In the genomic region with DNA sequence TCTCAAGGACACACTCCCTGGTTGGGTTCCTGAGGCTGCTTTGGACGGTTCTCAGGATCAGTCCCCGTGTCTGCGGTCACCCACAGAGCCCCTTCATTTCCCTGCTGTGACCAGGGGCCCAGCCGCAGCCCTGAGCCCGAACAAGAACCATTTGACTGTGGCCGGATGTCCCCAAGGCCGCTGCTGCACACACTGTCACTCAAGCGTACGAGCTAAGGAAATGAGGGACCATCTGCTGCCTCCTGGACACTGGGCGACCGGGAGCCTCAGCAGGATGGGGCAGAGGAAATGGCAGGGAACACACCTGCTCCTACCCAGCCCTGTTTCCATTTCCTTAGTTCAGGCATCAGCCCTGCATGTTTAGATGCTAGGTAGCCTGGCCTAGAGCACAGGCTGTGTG, we compare ENCODE assay signal across 21 mouse cellular contexts. TPM values are rescaled to one million over a fixed set of nuclear protein-coding genes. Genes with fewer than 3 reads are reported as not detected.
DNase-seq lines count a peak whose midpoint lies in the region; ATAC-seq and TF ChIP-seq lines count a peak whose summit lies in the region.
"Had no signal": no experiment of that assay in that cellular context is flagged by ENCODE, and none has a peak within 500 bp of the region (broad histone marks: within the 10 kb centered on the region; RNA-seq: fewer than 3 reads in every experiment).

No protein-coding gene starts in this region.

- no peaks in the 10 kb centered on the region for H3K27me3 ChIP-seq in liver, adult 2 months (ENCODE audit: control insufficient read depth, insufficient read depth, low read length)
- H3K27me3 ChIP-seq: lung, embryonic 15.5 days; midbrain, embryonic 13.5 days had no signal

- H3K4me1 ChIP-seq in liver, adult 2 months (ENCODE audit: control insufficient read depth, insufficient read depth, low read length) = no peaks in the 10 kb centered on the region
- H3K4me1 ChIP-seq: embryonic facial prominence, embryonic 12.5 days; heart, embryonic 12.5 days; lung, embryonic 15.5 days; midbrain, embryonic 13.5 days had no signal

- TF ChIP-seq POLR2A in liver, adult 2 months (IDR thresholded peaks at IDR 0.05; ENCODE audit: extremely low read depth, insufficient read depth, low read length) = 0 out of 2 replicates have a peak, but pooled peaks have one; percentile 13

- H3K36me3 ChIP-seq in liver, adult 2 months (ENCODE audit: control insufficient read depth, insufficient read depth, low read length) = peaks cover 22% of the 10 kb centered on the region; the same call in 1 of the 2 replicates

- peak; percentile 19 to 59 for ATAC-seq in hematopoietic stem cell, adult 5-6 weeks (replicated peaks in 1 of 2; ENCODE audit: insufficient read depth in 1 of 2, low FRiP score in 2 of 2, low TSS enrichment in 1 of 2, low read depth in 1 of 2, poor library complexity in 2 of 2, severe bottlenecking in 2 of 2)
- ATAC-seq: midbrain, embryonic 13.5 days had no signal

- no peak for TF ChIP-seq CTCF in liver, adult 2 months (IDR thresholded peaks at IDR 0.05; ENCODE audit: low read depth, low read length)

- 76% methylated on average over 11 of the region's 11 CpGs for WGBS in liver, adult 2 months

- no peak overlapping the region for H3K4me3 ChIP-seq in liver, adult 2 months (ENCODE audit: insufficient read depth, low read depth, low read length)
- H3K4me3 ChIP-seq: embryonic facial prominence, embryonic 12.5 days; heart, embryonic 12.5 days; lung, embryonic 15.5 days; midbrain, embryonic 13.5 days had no signal

- H3K9ac ChIP-seq in liver, adult 2 months (ENCODE audit: low read depth, low read length) = no peak overlapping the region
- H3K9ac ChIP-seq: embryonic facial prominence, embryonic 12.5 days; heart, embryonic 12.5 days; lung, embryonic 15.5 days; midbrain, embryonic 13.5 days had no signal

- H3K27ac ChIP-seq in liver, adult 2 months (replicated peaks; ENCODE audit: insufficient read depth, low read depth, low read length) = no peak overlapping the region
- H3K27ac ChIP-seq: embryonic facial prominence, embryonic 12.5 days; lung, embryonic 15.5 days; midbrain, embryonic 13.5 days had no signal

- DNase-seq in cerebellum, postnatal 25 days = peak; percentile 37 to 39
- DNase-seq in cerebellum, adult 9-10 months = no peak
- no peak for DNase-seq in liver, adult 2 months (ENCODE audit: extremely low read depth, low read depth, low spot score)
- DNase-seq in liver (no peak), 416B (ENCODE audit: low read depth) (peak; percentile 95)
- DNase-seq in right cerebral cortex, postnatal 4 days = no peak
- DNase-seq in gastrocnemius, postnatal 4 days (ENCODE audit: low spot score in 2 of 2) = no peak
- DNase-seq: gastrocnemius, postnatal 25 days; heart, postnatal 4 days; right cerebral cortex, postnatal 14 days; thymus, adult 18-20 months had no signal

- no peaks in the 10 kb centered on the region for H3K79me2 ChIP-seq in liver, adult 2 months (ENCODE audit: control insufficient read depth, insufficient read depth, low read length)

RNA-seq across cellular contexts. Expression of a gene that starts 2.4 kb away (rescaled TPM):
- total RNA-seq in liver, adult 2 months (2014; rRNA removed) = not detected in 2 replicates
- 0.05 TPM in 1 of 2 replicates, not detected in the other for polyA plus RNA-seq in liver, adult 2 months (2012; rRNA removed)
- total RNA-seq in hematopoietic stem cell, adult 5-6 weeks (2017) = not detected in 2 replicates
- total RNA-seq in gastrocnemius, postnatal 4 days (2021) = not detected
- total RNA-seq: adrenal gland, adult 18-20 months; gastrocnemius, postnatal 25 days; heart, postnatal 4 days; layer of hippocampus, postnatal 10 days; left cerebral cortex, postnatal 10 days had no signal
- polyA plus RNA-seq: embryonic facial prominence, embryonic 12.5 days; kidney, embryonic 14.5 days; lung, embryonic 15.5 days; midbrain, embryonic 13.5 days had no signal

RNA-seq across cellular contexts. Expression of a gene that starts 28.2 kb away (rescaled TPM):
- 288 and 375 TPM in 2 replicates for total RNA-seq in liver, adult 2 months (2014; rRNA removed)
- 557 and 601 TPM in 2 replicates for polyA plus RNA-seq in liver, adult 2 months (2012; rRNA removed)
- total RNA-seq in hematopoietic stem cell, adult 5-6 weeks (2017) = 5.7 and 9.9 TPM in 2 replicates
- 10 to 100 TPM; 26.0 to 34.7 TPM for total RNA-seq in gastrocnemius, postnatal 4 days (2021)

RNA-seq across cellular contexts. Expression of a gene that starts 47.9 kb away (rescaled TPM):
- 0.09 and 0.27 TPM in 2 replicates for total RNA-seq in liver, adult 2 months (2014; rRNA removed)
- 0.11 and 0.14 TPM in 2 replicates for polyA plus RNA-seq in liver, adult 2 months (2012; rRNA removed)
- total RNA-seq in hematopoietic stem cell, adult 5-6 weeks (2017) = not detected in 2 replicates
- total RNA-seq in gastrocnemius, postnatal 4 days (2021) = not detected
- total RNA-seq: adrenal gland, adult 18-20 months; heart, postnatal 4 days; layer of hippocampus, postnatal 10 days; left cerebral cortex, postnatal 10 days had no signal
- polyA plus RNA-seq: brain, embryonic 14.5 days; embryonic facial prominence, embryonic 12.5 days; heart, embryonic 12.5 days; kidney, embryonic 14.5 days; lung, embryonic 15.5 days; midbrain, embryonic 13.5 days had no signal

Comparison
In these comparisons a context has a peak if more than half of its experiments do, and no peak if none do; other contexts are left out.
1. DNase-seq: peak in cerebellum, postnatal 25 days (2 of 2) and 416B (single experiment); none in cerebellum, adult 9-10 months (single experiment), liver, adult 2 months (single experiment), liver (single experiment), right cerebral cortex, postnatal 4 days (single experiment) and gastrocnemius, postnatal 4 days (0 of 2).